Mouse (Mus musculus) neutrophil, adult 65 days (primary cell): Measurements from ENCODE around the gene Fbxl7. TPM values are rescaled to one million over a fixed set of nuclear protein-coding genes. Genes with fewer than 3 reads are reported as not detected.

Experiments
- total RNA-seq: library from RNA; stranded (reverse); gene quantifications from 2 replicates; pipeline ENCODE4 v1.2.4, GENCODE M21; 2023

Gene Fbxl7
- not detected in 2 replicates for total RNA-seq

DNA sequence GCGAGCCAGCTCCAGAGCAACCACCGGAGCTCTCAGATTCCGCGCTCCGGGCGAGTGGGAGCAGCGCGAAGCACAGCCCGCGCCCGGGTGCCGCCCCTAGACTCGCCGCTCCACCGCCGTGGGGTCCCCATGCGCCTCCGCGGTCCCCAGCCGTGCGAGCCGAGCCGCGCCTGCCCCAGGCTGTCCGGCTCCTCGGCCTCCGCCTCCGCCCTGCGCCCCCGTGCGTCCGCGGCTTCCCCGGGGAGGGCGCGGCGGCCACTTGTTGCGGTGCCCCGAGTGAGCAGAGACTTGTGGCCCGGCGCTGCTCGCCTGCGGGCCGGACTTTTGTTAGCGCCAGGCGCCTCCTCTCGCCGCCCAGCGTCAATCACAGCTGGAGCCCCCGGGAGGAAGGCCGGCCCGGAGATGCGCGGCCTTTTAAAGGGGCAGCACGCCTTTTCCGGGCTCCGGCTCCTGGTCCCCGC, at the start of gene Fbxl7:
Gene Fbxl7, minus strand, starts transcription at position 330 of the 461 bp plus-strand sequence.

